Mouse (Mus musculus) right cerebral cortex, adult 2 months (tissue): ENCODE measurements around the gene Hnrnpa0.
"Not testable (repeated sequence)": the region's sequence is repeated elsewhere in the genome, so short reads cannot be mapped to it uniquely, and the experiment has no call there.

Experiments
- DNase-seq, 2 experiments: peaks; one replicate each; pipeline ENCODE4 v3.0.0; 2021 to 2022; ENCODE audit warnings: low spot score in 2 of 2

The Hnrnpa0 gene

DNA sequence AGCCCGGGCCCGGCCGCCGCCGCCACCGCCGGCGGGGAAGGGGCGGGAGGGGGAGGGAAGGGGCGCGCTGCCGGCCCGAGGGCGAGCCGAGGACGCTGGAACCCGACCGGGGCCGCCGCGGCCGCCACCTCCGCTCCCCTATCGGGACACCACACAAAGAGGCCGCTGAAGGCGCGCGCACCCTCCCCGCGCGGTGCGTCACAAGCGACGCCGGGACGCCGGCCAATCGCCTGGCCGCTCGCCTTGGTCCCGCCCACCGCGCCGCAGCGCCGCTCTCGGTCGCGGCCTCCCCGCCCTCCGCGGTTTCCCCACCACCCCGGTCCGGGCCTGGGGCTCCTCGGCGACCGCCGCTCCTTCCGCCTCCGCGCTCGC lies at the start of gene Hnrnpa0:
Gene Hnrnpa0, minus strand, starts transcription at position 161 of the 372 bp plus-strand sequence.
- DNase-seq: peak; percentile 89 to 92

DNA sequence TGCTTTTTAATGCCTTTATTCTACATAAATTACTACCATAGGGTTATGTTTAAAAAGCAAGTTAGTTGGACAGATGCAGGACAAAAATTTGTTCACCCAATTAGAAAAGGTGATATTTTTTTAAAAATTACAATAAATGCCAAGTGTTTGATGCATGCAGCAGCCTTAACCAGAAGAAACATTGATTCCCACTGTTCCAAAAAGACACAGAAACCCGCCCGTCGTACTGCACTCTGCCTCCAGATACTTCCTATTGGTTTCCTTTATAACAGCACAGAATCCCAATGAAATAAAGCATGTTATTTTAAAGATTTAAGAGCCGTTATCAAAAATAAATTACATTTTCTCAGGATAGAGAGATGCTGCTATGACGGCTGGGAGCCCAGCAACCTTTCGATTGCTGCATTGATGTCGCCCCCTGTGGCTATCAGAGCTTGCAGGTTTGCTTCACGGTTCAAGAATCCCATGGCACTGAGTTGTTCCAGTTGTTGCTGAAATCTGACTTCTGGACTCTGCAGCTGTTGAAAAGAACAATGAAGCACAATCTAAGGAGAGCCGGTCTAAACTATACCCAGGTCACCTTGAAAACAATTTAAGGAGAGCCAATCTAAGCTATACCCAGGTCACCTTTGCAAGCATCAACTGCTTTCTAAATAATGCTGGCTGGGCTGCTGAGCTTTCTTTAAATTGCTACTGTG lies 49.3 kb upstream of the Hnrnpa0 start:
- peak; percentile 100 for DNase-seq

GRCm38 (mm10) chr13:58176105-58176504 lies 47.7 kb upstream of the Hnrnpa0 start:
- DNase-seq: no peak

GRCm38 (mm10) chr13:58168119-58168518 lies 39.8 kb upstream of the Hnrnpa0 start:
- DNase-seq: no peak

GRCm38 (mm10) chr13:58163343-58163742 lies 35.0 kb upstream of the Hnrnpa0 start:
- no peak for DNase-seq

- DNase-seq: no peak
Measured at GRCm38 (mm10) chr13:58160761-58161160, 32.4 kb upstream of the Hnrnpa0 start.

GRCm38 (mm10) chr13:58158099-58158912 lies 29.9 kb upstream of the Hnrnpa0 start:
- DNase-seq: peak; percentile 88 to 92

GRCm38 (mm10) chr13:58157447-58158098 lies 29.2 kb upstream of the Hnrnpa0 start, which contains the start of gene Idnk:
Idnk (plus strand) TSS chr13:58157649.
- peak; percentile 80 to 86 for DNase-seq

DNA sequence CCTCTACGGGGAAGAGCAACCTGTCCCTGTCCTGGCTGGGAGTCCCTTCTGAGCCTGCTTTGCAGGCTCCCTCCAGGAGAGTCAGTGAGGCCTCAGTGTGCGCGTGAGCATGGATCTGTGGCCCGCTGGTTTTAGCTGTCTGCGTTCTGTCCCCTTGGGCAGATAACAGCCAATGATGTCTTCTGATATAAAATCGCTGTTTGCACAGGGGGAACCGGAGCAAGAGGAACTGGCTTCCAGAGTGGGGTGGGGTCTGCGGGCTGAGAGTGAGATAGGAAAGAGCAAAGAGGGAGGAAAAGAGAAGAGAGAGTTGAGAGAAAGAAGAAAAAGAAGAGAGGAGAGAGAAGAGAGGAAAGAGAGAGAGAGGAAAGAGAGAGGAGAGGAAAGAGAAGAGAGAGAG lies 28.7 kb upstream of the Hnrnpa0 start:
- DNase-seq: peak in 1 of 2 experiments; percentile 23

- no peak for DNase-seq
Measured at GRCm38 (mm10) chr13:58156031-58156430, 27.7 kb upstream of the Hnrnpa0 start.

DNA sequence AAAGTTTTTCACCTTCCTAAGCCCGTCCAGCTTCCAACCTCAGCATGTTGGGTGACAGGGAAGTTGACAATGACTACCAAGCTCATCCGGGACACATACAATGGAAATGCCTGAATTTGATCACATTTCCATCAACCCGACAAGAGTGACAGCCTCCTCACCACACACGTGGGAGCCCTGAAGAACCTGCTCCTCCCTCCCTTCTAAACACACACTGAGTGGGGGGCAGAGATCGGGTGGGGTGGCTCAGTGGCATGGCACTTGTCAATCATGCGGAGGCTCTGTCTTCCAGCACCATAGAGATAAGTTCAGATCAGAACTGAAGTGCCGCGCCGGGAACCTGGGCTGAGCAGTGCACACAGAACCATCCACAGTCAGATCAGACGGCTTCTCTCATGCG lies 22.1 kb upstream of the Hnrnpa0 start:
- no peak for DNase-seq

DNA sequence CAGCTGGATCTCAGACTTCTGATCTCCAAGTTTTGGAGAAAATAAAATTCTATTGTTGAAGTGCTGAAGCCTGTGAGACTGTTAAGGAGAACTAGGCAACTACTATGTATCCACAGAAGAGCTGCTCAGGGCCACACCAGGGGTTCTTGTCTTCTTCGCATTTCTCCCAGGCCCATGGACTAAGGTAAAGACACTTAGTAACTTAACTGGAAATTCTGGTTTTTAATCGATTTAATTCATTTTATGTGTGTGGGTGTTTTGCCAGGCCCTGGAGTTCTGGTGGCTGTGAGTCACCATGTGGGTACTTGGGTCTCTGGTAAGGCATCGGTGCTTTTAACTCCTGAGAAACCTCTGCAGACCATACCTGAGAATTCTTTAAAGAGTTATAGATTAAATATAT lies 21.3 kb upstream of the Hnrnpa0 start:
- DNase-seq: no peak

GRCm38 (mm10) chr13:58149033-58149558 lies 20.7 kb upstream of the Hnrnpa0 start:
- DNase-seq: peak in 1 of 2 experiments; percentile 12

- peak; percentile 58 to 60 for DNase-seq
Measured at GRCm38 (mm10) chr13:58148256-58148831, 20.0 kb upstream of the Hnrnpa0 start.

- DNase-seq: no peak
Measured at GRCm38 (mm10) chr13:58147760-58148159, 19.4 kb upstream of the Hnrnpa0 start.

GRCm38 (mm10) chr13:58146603-58147002 lies 18.2 kb upstream of the Hnrnpa0 start:
- not testable (repeated sequence) for DNase-seq

DNA sequence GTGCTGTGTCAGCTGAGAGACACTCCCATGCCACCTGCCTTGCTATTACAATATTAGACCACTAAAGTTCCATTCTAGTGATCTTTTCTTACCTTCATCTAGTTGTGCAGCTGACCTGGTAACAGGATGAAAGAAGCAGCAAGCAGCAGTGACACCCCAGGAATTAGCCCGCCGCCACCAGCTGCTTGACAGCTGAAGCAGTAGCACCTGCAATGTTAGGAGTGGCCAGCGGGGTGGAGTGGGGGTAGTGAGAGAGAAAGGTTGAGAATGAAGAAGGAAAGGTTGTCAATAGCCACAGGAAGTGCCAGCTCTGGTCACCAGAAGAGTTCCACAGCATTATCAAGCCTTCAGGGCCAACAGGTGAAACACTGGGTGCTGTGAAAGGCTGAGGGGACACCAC lies 3.3 kb upstream of the Hnrnpa0 start:
- no peak for DNase-seq

DNA sequence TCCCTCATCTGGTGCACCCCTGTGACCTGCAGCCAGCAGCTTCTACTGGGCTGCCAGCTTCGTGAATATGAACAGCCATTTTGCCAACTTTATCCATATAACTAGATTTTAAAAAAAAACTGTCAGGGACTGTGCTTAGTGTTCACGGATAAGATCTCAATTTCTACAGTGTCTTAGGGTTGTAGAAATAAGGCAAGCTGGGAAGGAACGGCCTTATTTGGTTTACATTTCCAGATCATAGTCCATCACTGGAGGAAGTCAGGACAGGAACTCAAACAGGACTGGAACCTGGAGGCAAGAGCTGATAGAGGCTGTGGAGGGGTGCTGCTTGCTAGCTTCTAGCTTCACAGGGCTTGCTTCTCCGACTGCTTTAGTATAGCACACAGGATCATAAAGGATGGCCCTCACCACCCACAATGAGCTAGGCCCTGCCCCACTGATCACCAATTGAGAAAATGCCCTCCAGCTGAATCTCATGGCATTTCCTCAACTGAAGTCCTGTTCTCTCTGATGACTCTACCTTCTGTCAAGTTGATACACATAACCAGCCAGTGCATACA lies 1.4 kb upstream of the Hnrnpa0 start:
- DNase-seq: no peak

GRCm38 (mm10) chr13:58128768-58129671 lies 664 bp upstream of the Hnrnpa0 start:
- DNase-seq: peak; percentile 94 to 95

GRCm38 (mm10) chr13:58127766-58128361 lies 492 bp downstream of the Hnrnpa0 start:
- DNase-seq: peak; percentile 59 to 71
